Mouse (Mus musculus) heart, postnatal 14 days (tissue): Measurements from ENCODE around the gene Lrp2. TPM values are rescaled to one million over a fixed set of nuclear protein-coding genes. Genes with fewer than 3 reads are reported as not detected.

ENCODE experiments used
- total RNA-seq, 2 experiments: library from RNA; stranded (reverse); gene quantifications; 2 replicates each; pipeline ENCODE4 v1.2.3; 2021

Gene Lrp2
- total RNA-seq, 2 experiments from 2014 or later, result 1.4 to 1.8 TPM

Other genes starting within 250 kb of the Lrp2 start
- not detected for gene Abcb11, start 243.4 kb downstream of the Lrp2 start, total RNA-seq
- gene Dhrs9, start 205.6 kb downstream of the Lrp2 start, total RNA-seq, result under 1 TPM; 0.39 to 0.91 TPM
- gene Bbs5, start 61.1 kb upstream of the Lrp2 start, total RNA-seq, result 1 to 10 TPM; 4.3 to 5.0 TPM
- 10 to 100 TPM; 60.5 to 62.0 TPM for gene Klhl41, start 84.1 kb upstream of the Lrp2 start, total RNA-seq
- 10 to 100 TPM; 29.7 to 30.5 TPM for gene Fastkd1, start 127.5 kb upstream of the Lrp2 start, total RNA-seq
- 10 to 100 TPM; 44.0 to 44.9 TPM for gene Ppig, start 136.5 kb upstream of the Lrp2 start, total RNA-seq
- under 1 TPM; 0.29 to 0.66 TPM for gene Ccdc173, start 203.5 kb upstream of the Lrp2 start, total RNA-seq
- 10 to 100 TPM; 20.7 to 25.0 TPM for gene Phospho2, start 203.6 kb upstream of the Lrp2 start, total RNA-seq
- 10 to 100 TPM; 41.1 to 42.8 TPM for gene Klhl23, start 235.9 kb upstream of the Lrp2 start, total RNA-seq